Mouse (Mus musculus) lung, embryonic 16.5 days (tissue): ENCODE data around the gene Fcgr4. TPM values are rescaled to one million over a fixed set of nuclear protein-coding genes. Genes with fewer than 3 reads are reported as not detected.

Experiments used
- ATAC-seq: fragments of 200-750 bp; cut with Nextera tagmentation; 2 replicates; pipeline ENCODE4 v1.8.0; 2017; ENCODE audit warnings: low read depth, mild to moderate bottlenecking, moderate library complexity
- H3K27ac ChIP-seq: fragments of 300-500 bp; sonication (generic); 2 replicates; pipeline ENCODE4 v1.5.1; 2014; ENCODE audit warnings: mild to moderate bottlenecking, control low read depth, low read length
- H3K27me3 ChIP-seq: fragments of 300-500 bp; sonication (generic); 2 replicates; pipeline ENCODE4 v1.6.1; 2014; ENCODE audit warnings: low read depth, low read length, mixed read lengths; ENCODE audit not compliant: control insufficient read depth, insufficient read depth
- H3K36me3 ChIP-seq: fragments of 300-500 bp; sonication (generic); 2 replicates; pipeline ENCODE4 v1.6.1; 2014; ENCODE audit warnings: low read length; ENCODE audit not compliant: control insufficient read depth, insufficient read depth
- H3K4me1 ChIP-seq: fragments of 300-500 bp; sonication (generic); replicated peaks from 2 replicates; pipeline ENCODE4 v1.6.1; 2014; ENCODE audit warnings: low read length, mixed read lengths; ENCODE audit not compliant: control insufficient read depth, insufficient read depth
- H3K4me2 ChIP-seq: fragments of 300-500 bp; sonication (generic); 2 replicates; pipeline ENCODE4 v1.6.1; 2014; ENCODE audit warnings: low read depth, low read length, control low read depth
- H3K4me3 ChIP-seq: fragments of 300-500 bp; sonication (generic); 2 replicates; pipeline ENCODE4 v1.5.1; 2014; ENCODE audit warnings: mild to moderate bottlenecking, low read length, control low read depth
- H3K9ac ChIP-seq: fragments of 300-500 bp; sonication (generic); 2 replicates; pipeline ENCODE4 v1.6.1; 2014; ENCODE audit warnings: low read length, control low read depth
- H3K9me3 ChIP-seq: fragments of 300-500 bp; sonication (generic); 2 replicates; pipeline ENCODE4 v1.6.1; 2016; ENCODE audit warnings: low read length; ENCODE audit not compliant: control insufficient read depth
- WGBS: fragments of 180-500 bp; shearing (Covaris S2); extraction: QIAGEN DNeasy Blood & Tissue Kit; methylation state at CpG from one replicate; pipeline ENCODE4 v1.1.7; 2014; 5-methylcytosine and 5-hydroxymethylcytosine counted together
- polyA plus RNA-seq: library from polyadenylated mRNA; unstranded; fragments of >200 nt; fragmentation: Nextera tagmentation; extraction: Ambion mirVana; gene quantifications from 2 replicates; pipeline ENCODE4 v1.2.1, GENCODE M21; 2015

Fcgr4 gene
- polyA plus RNA-seq, 1 experiment from 2014 or later = 0.39 TPM

- Histone ChIP-seq H3K27me3 (no peaks in the 10 kb centered on the region), H3K4me1 (no peaks in the 10 kb centered on the region), H3K36me3 (no peaks in the 10 kb centered on the region), H3K9me3 (no peaks in the 10 kb centered on the region), H3K27ac (no peak overlapping the region), H3K4me3 (no peak overlapping the region), H3K4me2 (no peak overlapping the region), H3K9ac (no peak overlapping the region)
- no peak for ATAC-seq
Measured at GRCm38 (mm10) chr1:170999811-171000210, 18.9 kb upstream of the Fcgr4 start.

GRCm38 (mm10) chr1:171005081-171005480, 13.6 kb upstream of the Fcgr4 start:
- no peak for ATAC-seq

GRCm38 (mm10) chr1:171005586-171005985, 13.1 kb upstream of the Fcgr4 start:
- Histone ChIP-seq H3K4me3 (no peak overlapping the region), H3K27me3 (no peaks in the 10 kb centered on the region), H3K4me1 (no peaks in the 10 kb centered on the region), H3K4me2 (no peak overlapping the region), H3K9me3 (no peaks in the 10 kb centered on the region), H3K9ac (no peak overlapping the region), H3K36me3 (no peaks in the 10 kb centered on the region), H3K27ac (no peak overlapping the region)
- no peak for ATAC-seq

More at GRCm38 (mm10) chr1:171005081-171005480, 13.6 kb upstream of the Fcgr4 start:
- WGBS = 53% methylated on average over 6 of the region's 6 CpGs
- Histone ChIP-seq H3K4me2 (no peak overlapping the region), H3K9ac (no peak overlapping the region), H3K9me3 (no peaks in the 10 kb centered on the region), H3K36me3 (no peaks in the 10 kb centered on the region), H3K27ac (no peak overlapping the region), H3K27me3 (no peaks in the 10 kb centered on the region), H3K4me3 (no peak overlapping the region), H3K4me1 (no peaks in the 10 kb centered on the region)

GRCm38 (mm10) chr1:171006335-171006734, 12.4 kb upstream of the Fcgr4 start:
- Histone ChIP-seq H3K36me3 (no peaks in the 10 kb centered on the region), H3K9ac (no peak overlapping the region), H3K4me1 (no peaks in the 10 kb centered on the region), H3K9me3 (no peaks in the 10 kb centered on the region), H3K4me3 (no peak overlapping the region), H3K4me2 (no peak overlapping the region), H3K27me3 (no peaks in the 10 kb centered on the region), H3K27ac (no peak overlapping the region)
- 83% methylated on average over 4 of the region's 4 CpGs for WGBS
- no peak for ATAC-seq

- no peak for ATAC-seq
- WGBS = 80% methylated on average over 2 of the region's 2 CpGs
Measured at GRCm38 (mm10) chr1:171006905-171007304, 11.8 kb upstream of the Fcgr4 start.

GRCm38 (mm10) chr1:171011733-171012132, 7.0 kb upstream of the Fcgr4 start:
- Histone ChIP-seq H3K4me2 (no peak overlapping the region), H3K36me3 (no peaks in the 10 kb centered on the region), H3K27ac (no peak overlapping the region), H3K27me3 (no peaks in the 10 kb centered on the region), H3K4me3 (no peak overlapping the region), H3K9me3 (no peaks in the 10 kb centered on the region; the same call in 1 of the 2 replicates), H3K9ac (no peak overlapping the region), H3K4me1 (no peaks in the 10 kb centered on the region)
- WGBS = 77% methylated on average over 4 of the region's 4 CpGs
- ATAC-seq = no peak

More at GRCm38 (mm10) chr1:171006905-171007304, 11.8 kb upstream of the Fcgr4 start:
- Histone ChIP-seq H3K4me2 (no peak overlapping the region), H3K27me3 (no peaks in the 10 kb centered on the region), H3K36me3 (no peaks in the 10 kb centered on the region), H3K4me1 (no peaks in the 10 kb centered on the region), H3K9me3 (no peaks in the 10 kb centered on the region), H3K27ac (no peak overlapping the region), H3K9ac (no peak overlapping the region), H3K4me3 (no peak overlapping the region)

- Histone ChIP-seq H3K4me1 (no peaks in the 10 kb centered on the region), H3K36me3 (no peaks in the 10 kb centered on the region), H3K27me3 (no peaks in the 10 kb centered on the region), H3K4me2 (no peak overlapping the region), H3K9ac (no peak overlapping the region), H3K9me3 (no peaks in the 10 kb centered on the region; the same call in 1 of the 2 replicates), H3K27ac (no peak overlapping the region), H3K4me3 (no peak overlapping the region)
- ATAC-seq = no peak
- WGBS = 72% methylated on average over 6 of the region's 6 CpGs
Measured at GRCm38 (mm10) chr1:171016676-171017356, 1.9 kb upstream of the Fcgr4 start.

GRCm38 (mm10) chr1:171017468-171018158, 1.1 kb upstream of the Fcgr4 start:
- Histone ChIP-seq H3K9me3 (no peaks in the 10 kb centered on the region; the same call in 1 of the 2 replicates), H3K9ac (no peak overlapping the region), H3K27ac (no peak overlapping the region), H3K4me2 (no peak overlapping the region), H3K36me3 (no peaks in the 10 kb centered on the region), H3K27me3 (no peaks in the 10 kb centered on the region), H3K4me3 (no peak overlapping the region), H3K4me1 (no peaks in the 10 kb centered on the region)
- 38% methylated on average over 6 of the region's 6 CpGs for WGBS
- ATAC-seq = no peak

GRCm38 (mm10) chr1:171019311-171019950, 711 bp downstream of the Fcgr4 start:
- H3K9me3 ChIP-seq = no peaks in the 10 kb centered on the region; the same call in 1 of the 2 replicates

More at GRCm38 (mm10) chr1:171019311-171019950, 711 bp downstream of the Fcgr4 start:
- H3K4me3 ChIP-seq = no peak overlapping the region
- H3K9ac ChIP-seq = no peak overlapping the region
- no peak overlapping the region for H3K4me2 ChIP-seq
- H3K4me1 ChIP-seq = no peaks in the 10 kb centered on the region
- H3K27ac ChIP-seq = no peak overlapping the region
- no peaks in the 10 kb centered on the region for H3K36me3 ChIP-seq
- WGBS = 56% methylated on average over 7 of the region's 7 CpGs
- H3K27me3 ChIP-seq = no peaks in the 10 kb centered on the region
- ATAC-seq = no peak
